Mouse (Mus musculus) hindbrain, embryonic 11.5 days (tissue): Measurements from ENCODE around the gene Fmnl1. TPM values are rescaled to one million over a fixed set of nuclear protein-coding genes. Genes with fewer than 3 reads are reported as not detected.

ENCODE experiments used
- ATAC-seq: fragments of 200-750 bp; cut with Nextera tagmentation; 2 replicates; pipeline ENCODE4 v1.8.0; 2017; ENCODE audit warnings: mild to moderate bottlenecking, moderate TSS enrichment, moderate library complexity; ENCODE audit not compliant: low FRiP score
- DNase-seq: peaks from one replicate; pipeline ENCODE4 v3.0.0-alpha.2; 2015; ENCODE audit warnings: low spot score
- H3K27ac ChIP-seq: fragments of 300-500 bp; sonication (generic); 2 replicates; pipeline ENCODE4 v1.5.1; 2014; ENCODE audit warnings: mild to moderate bottlenecking, low read depth, low read length
- H3K27me3 ChIP-seq: fragments of 300-500 bp; sonication (generic); 2 replicates; pipeline ENCODE4 v1.6.1; 2014; ENCODE audit warnings: mild to moderate bottlenecking, low read length, moderate library complexity, mixed read lengths; ENCODE audit not compliant: control insufficient read depth, insufficient read depth
- H3K36me3 ChIP-seq: fragments of 300-500 bp; sonication (generic); 2 replicates; pipeline ENCODE4 v1.6.1; 2014; ENCODE audit warnings: mild to moderate bottlenecking, low read length, moderate library complexity, mixed read lengths; ENCODE audit not compliant: control insufficient read depth, insufficient read depth
- H3K4me1 ChIP-seq: fragments of 300-500 bp; sonication (generic); replicated peaks from 2 replicates; pipeline ENCODE4 v1.6.1; 2014; ENCODE audit warnings: low read length, mixed read lengths; ENCODE audit not compliant: control insufficient read depth, insufficient read depth
- H3K4me2 ChIP-seq: fragments of 300-500 bp; sonication (generic); replicated peaks from 2 replicates; pipeline ENCODE4 v1.6.1; 2014; ENCODE audit warnings: mild to moderate bottlenecking, low read depth, low read length
- H3K4me3 ChIP-seq: fragments of 300-500 bp; sonication (generic); 2 replicates; pipeline ENCODE4 v1.5.1; 2014; ENCODE audit warnings: low read depth, low read length
- H3K9ac ChIP-seq: fragments of 300-500 bp; sonication (generic); 2 replicates; pipeline ENCODE4 v1.6.1; 2014; ENCODE audit warnings: low read depth, low read length
- H3K9me3 ChIP-seq: fragments of 300-500 bp; sonication (generic); 2 replicates; pipeline ENCODE4 v1.6.1; 2016; ENCODE audit warnings: low read length; ENCODE audit not compliant: control insufficient read depth
- WGBS: fragments of 180-500 bp; shearing (Covaris S2); extraction: QIAGEN DNeasy Blood & Tissue Kit; methylation state at CpG from one replicate; pipeline ENCODE4 v1.1.7; 2014; 5-methylcytosine and 5-hydroxymethylcytosine counted together
- polyA plus RNA-seq: library from polyadenylated mRNA; unstranded; fragments of >200 nt; fragmentation: Nextera tagmentation; extraction: Ambion mirVana; gene quantifications from 2 replicates; pipeline ENCODE4 v1.2.1, GENCODE M21; 2014

The Fmnl1 gene
- polyA plus RNA-seq, 1 experiment from 2014 or later, result 1.1 TPM

DNA sequence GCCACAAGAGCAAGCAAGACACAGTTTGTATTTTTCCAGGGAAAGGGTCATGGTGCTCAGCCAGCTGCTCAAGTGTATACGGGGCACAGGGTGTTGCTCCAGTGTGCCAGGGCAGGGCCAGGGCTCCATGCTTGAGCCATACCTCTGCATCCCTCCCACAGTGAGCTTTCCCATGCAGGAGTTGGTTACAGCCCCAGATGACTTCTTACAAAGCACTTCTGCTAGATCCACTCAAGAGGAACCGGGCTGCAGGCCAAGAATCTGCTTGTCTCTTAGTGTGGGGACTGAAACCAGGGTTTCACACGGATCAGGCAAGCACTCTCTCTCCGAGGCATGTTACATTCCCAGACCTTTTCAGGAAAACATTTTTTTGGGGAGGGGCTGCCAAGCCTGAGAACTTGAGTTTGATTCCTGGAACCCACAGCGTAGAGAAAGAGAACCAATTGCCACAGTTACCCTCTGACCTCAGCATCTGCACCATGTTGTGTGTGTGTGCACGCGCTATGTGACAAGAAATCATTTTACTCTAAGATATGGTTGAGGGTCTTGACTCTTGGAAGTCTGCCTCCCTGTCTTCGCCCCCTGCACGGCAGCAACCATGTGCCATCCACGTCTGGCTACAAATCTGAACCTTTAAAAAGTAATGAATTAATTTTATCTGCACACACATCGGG lies 76.7 kb downstream of the Fmnl1 start:
- no peaks in the 10 kb centered on the region for H3K9me3 ChIP-seq
- H3K27ac ChIP-seq, result no peak overlapping the region
- no peak overlapping the region for H3K4me3 ChIP-seq
- ATAC-seq (no peak), DNase-seq (no peak)
- no peaks in the 10 kb centered on the region for H3K4me1 ChIP-seq
- H3K9ac ChIP-seq, result no peak overlapping the region
- H3K4me2 ChIP-seq, result no peak overlapping the region
- WGBS, result 86% methylated on average over 11 of the region's 11 CpGs
- no peaks in the 10 kb centered on the region for H3K27me3 ChIP-seq
- H3K36me3 ChIP-seq, result no peaks in the 10 kb centered on the region

Other genes with a start within 250 kb of the Fmnl1 start
- 7.3 and 8.5 TPM in 2 replicates for gene Kif18b, start 246.0 kb upstream of the Fmnl1 start, polyA plus RNA-seq
- gene C1ql1, start 224.4 kb upstream of the Fmnl1 start, polyA plus RNA-seq, result 10.5 and 11.0 TPM in 2 replicates
- gene Nmt1, start 142.9 kb upstream of the Fmnl1 start, polyA plus RNA-seq, result 41.0 and 51.1 TPM in 2 replicates
- 228 and 229 TPM in 2 replicates for gene Dcakd, start 142.8 kb upstream of the Fmnl1 start, polyA plus RNA-seq
- 1.0 and 1.7 TPM in 2 replicates for gene Plcd3, start 69.4 kb upstream of the Fmnl1 start, polyA plus RNA-seq
- gene Acbd4, start 69.4 kb upstream of the Fmnl1 start, polyA plus RNA-seq, result 4.9 and 6.2 TPM in 2 replicates
- 4.1 and 5.4 TPM in 2 replicates for gene Hexim1, start 54.9 kb upstream of the Fmnl1 start, polyA plus RNA-seq
- 5.2 and 7.3 TPM in 2 replicates for gene Hexim2, start 38.7 kb upstream of the Fmnl1 start, polyA plus RNA-seq
- gene 1700023F06Rik, start 37.5 kb downstream of the Fmnl1 start, polyA plus RNA-seq, result 0.25 and 0.27 TPM in 2 replicates
- not detected in 2 replicates for gene Spata32, start 47.3 kb downstream of the Fmnl1 start, polyA plus RNA-seq
- 3.0 and 3.3 TPM in 2 replicates for gene Map3k14, start 96.4 kb downstream of the Fmnl1 start, polyA plus RNA-seq
- gene Arhgap27, start 192.6 kb downstream of the Fmnl1 start, polyA plus RNA-seq, result 2.8 and 3.6 TPM in 2 replicates
- 7.2 and 7.3 TPM in 2 replicates for gene Plekhm1, start 241.6 kb downstream of the Fmnl1 start, polyA plus RNA-seq